Mouse (Mus musculus): ENCODE data around the gene Rps7.

Rps7 gene

DNA sequence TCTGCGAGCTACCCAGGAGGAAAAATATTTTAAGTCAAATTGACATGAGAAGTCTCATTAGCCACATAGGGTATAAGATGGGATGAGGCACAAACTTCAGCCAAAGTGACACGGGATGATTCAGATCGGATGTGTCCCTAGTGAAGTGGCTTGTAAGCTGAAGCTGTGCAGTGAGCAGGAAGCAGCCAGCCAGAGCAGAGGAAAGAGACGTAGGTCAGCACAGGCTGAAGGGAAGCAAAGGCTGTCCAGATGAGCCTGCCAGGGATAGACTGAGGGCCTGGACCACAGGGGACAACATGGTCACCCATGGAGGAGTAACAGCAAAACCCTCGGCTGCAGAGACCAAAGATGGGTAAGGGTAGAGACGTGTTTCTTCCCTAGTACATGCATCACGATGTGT lies 21.4 kb downstream of the Rps7 start:
- DNase-seq, result no peak

DNA sequence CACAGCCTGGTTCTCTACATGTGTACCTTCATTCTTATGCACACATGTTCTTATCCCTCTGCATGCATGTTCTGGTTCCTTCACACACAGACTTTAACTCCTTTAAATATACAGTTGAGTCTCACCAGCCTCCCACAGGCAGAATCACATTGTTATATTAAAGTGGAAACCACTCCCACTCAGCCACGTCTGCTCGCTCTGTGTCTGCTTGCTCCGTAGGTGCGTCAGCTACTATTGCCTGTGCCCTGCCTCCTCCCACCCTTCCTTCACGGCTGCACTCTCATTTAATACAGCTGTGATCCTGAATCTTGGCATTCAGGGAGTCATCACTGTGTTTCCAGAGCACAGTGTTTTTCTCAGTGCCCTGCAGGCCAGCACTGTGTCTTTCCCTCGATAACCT lies 23.4 kb downstream of the Rps7 start:
- no peak for DNase-seq

GRCm38 (mm10) chr12:28607546-28608305 lies 28.0 kb downstream of the Rps7 start:
- no peak for DNase-seq

DNA sequence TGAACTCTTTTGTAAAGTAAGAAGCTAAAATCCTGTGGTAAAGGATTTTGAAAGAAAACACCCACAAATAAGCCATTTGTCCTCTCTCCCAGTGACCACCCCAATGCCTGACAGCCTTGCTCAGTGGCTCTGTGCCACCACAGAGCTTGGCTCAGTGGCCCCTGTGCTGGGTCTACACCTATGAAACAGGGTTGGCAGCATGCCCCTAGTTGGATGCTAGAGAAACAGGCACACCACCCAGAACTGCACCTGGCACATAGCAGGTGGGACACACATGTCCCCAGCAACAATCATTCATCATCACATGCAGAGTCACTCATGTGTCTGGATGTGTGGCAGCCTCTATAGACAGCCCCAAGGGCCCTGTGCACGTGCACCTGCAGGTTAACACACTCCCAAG lies 32.3 kb downstream of the Rps7 start:
- DNase-seq, result no peak

GRCm38 (mm10) chr12:28602259-28602658 lies 33.5 kb downstream of the Rps7 start:
- DNase-seq, result no peak

DNA sequence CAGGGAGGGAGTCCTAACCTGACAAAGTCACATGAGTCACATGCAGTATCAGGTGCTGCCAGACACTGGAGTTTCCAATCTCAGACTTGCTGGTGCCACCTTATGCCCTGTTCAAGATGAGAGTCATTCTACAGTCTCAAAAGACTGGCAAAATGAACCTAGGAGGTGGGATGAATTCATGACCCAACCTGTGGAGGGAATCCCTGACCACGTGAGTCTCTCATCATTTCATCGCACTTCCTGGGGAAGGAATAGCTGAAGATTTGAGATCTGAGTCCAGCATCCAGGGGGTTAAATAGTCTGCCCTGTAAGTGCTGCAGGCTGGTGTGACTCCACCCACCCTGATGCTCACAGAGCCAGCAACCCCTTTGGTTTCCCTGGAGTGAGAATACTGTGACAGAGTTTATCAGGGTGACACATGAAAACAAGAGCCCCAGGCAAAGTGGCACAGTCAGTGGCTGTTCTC lies 37.2 kb downstream of the Rps7 start:
- DNase-seq, result no peak

GRCm38 (mm10) chr12:28598110-28598509 lies 37.6 kb downstream of the Rps7 start:
- no peak for DNase-seq

DNA sequence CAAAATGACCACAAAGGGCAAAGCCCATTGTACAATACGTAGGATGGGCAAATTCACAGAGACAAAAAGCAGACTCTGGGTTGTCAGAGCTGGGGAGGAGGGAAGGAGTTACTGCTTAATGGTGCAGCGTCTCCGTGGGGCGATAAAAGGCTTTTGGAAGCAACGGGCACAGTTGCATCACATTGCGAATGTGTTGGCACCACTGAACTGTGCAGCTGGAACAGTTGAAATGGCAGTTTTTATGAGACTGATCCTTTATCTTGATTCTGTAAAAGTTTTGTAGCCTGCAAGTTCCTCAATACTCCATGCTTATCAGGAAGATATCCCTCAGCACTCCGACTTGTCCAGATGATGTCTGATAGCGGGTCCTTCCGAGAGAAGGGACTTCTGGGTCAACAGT lies 38.1 kb downstream of the Rps7 start:
- no peak for DNase-seq

DNA sequence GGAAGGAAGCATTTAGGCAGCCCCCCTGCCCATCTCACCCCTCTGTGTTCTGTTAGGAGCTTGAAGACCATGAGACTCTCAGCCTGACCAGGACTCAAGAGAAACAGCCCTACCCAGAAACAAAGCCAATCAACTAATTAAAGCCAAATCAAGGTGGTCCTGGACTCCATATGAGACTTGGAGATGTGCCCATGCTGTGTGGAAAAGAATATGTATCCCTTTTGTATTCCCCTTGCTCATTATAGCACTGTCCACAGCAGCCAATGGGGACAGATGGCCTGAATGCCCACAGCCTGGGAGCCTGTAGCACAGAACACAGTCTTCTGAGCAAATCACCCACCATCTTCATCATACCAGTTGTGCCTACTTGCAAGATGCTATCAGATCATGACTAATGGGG lies 38.9 kb downstream of the Rps7 start:
- no peak for DNase-seq

- DNase-seq, result no peak
These were observed 45.3 kb downstream of the Rps7 start for GRCm38 (mm10) chr12:28590428-28590827.

- DNase-seq, result peak; percentile 71 to 76
These were observed 46.5 kb downstream of the Rps7 start for GRCm38 (mm10) chr12:28589090-28589868.

GRCm38 (mm10) chr12:28587949-28588348 lies 47.8 kb downstream of the Rps7 start:
- no peak for DNase-seq

DNA sequence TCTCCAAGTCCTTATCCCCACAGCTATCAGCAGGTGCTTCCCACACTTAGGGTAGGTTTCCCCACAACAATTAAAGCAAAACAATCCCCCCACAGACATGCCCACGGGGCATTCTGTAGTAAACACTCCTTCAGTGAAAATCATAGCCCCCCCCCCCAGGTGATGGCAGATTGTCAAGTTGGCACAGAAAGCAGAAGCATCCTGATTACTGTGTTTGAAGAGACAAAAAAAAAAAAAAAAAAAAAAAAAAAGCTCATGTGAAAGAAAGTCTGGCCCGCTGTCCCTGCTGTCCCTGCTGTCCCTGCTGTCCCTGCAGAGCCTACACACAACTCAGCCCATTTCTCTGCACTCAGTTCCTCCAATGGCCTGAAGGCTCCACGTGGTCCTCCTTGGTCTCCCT lies 51.7 kb downstream of the Rps7 start:
- no peak for DNase-seq

DNA sequence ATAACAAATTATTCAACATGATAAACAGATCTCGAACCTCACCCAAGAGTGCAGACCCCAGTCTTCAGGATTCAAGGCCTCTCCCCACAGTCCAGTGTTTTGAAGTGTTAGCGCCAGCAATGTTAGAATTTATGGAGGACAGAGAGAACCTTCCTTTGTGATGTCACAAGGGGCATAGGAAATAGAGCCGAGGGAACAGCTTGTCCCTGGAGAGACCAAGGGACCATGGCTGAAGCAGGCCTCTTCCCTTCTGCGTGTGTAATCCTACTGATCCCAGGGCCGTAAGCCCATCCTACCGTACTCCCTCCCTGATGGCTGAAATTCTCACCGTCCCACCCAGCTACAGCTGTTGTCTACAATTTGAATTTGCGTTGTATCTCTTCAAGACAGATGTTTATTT lies 53.3 kb downstream of the Rps7 start, which contains the start of gene Allc:
Gene Allc (minus strand): TSS at position 101 of the 400 bp plus-strand sequence.
- no peak for DNase-seq
